Mouse (Mus musculus) C2C12 (cell line): ENCODE measurements around the gene Vkorc1l1.

Experiments used
- CTCF ChIP-seq: IDR thresholded peaks from one replicate; pipeline ENCODE4 v1.5.1; 2011; ENCODE audit not compliant: control insufficient read depth, insufficient read depth, insufficient read length
- FOSL1 ChIP-seq: IDR thresholded peaks from one replicate; pipeline ENCODE4 v1.8.0; 2011; ENCODE audit warnings: mild to moderate bottlenecking, low read length; ENCODE audit not compliant: poor library complexity, insufficient read depth, severe bottlenecking
- MAX ChIP-seq: IDR thresholded peaks from one replicate; pipeline ENCODE4 v1.6.1; 2011; ENCODE audit warnings: mild to moderate bottlenecking, control low read depth
- MYOD1 ChIP-seq: IDR thresholded peaks from one replicate; pipeline ENCODE4 v1.6.1; 2011; ENCODE audit warnings: low read depth; ENCODE audit not compliant: control insufficient read depth, insufficient read length
- USF1 ChIP-seq: IDR thresholded peaks from one replicate; pipeline ENCODE4 v1.6.1; 2011; ENCODE audit warnings: low read depth, mild to moderate bottlenecking, control low read depth, moderate library complexity

DNA sequence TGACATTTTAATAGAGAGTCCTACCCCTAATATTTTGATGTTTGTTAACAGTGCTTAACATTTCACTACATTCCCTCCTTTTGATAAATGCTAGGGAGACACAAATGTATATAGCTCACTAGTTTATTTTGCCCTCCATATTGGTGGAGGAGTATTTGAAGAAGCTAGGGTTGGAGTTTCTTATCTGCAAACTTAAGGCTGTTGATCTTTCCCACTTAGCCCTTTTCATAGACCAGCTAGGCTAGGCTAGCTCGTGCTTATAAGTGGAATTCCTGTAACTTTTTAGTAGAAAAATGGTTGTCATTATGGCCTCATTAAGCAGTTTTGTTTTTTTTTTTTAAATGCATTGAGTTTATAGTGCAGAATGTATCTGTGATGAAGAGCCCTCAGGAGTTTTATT, 1.6 kb downstream of the Vkorc1l1 start:
- TF ChIP-seq CTCF = no peak
- no peak for TF ChIP-seq USF1
- no peak for TF ChIP-seq MAX
- no peak for TF ChIP-seq FOSL1
- TF ChIP-seq MYOD1 = no peak
